Mouse (Mus musculus): Measurements from ENCODE around the gene Olfr193.
"Not testable (repeated sequence)": the region's sequence is repeated elsewhere in the genome, so short reads cannot be mapped to it uniquely, and the experiment has no call there.

The Olfr193 gene

DNA sequence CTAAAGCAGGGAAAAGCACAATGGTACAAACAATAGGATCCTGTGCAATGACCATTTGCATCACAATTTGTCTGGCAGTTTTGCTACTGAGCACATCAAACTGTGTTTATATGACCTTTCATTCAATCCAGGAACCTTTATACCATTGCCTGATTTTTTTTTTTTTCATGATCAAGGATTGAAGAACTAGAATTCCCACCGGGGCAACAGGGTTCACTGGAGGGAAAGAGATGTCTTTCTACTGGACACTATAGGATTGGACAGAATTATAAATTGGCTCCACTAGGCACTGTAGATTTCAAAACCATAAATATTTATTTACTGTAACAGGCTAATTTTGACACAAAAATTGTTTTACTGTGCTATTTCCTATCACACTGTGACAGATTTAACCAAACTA is at the start of gene Olfr193:
TSS of gene Olfr193 (minus strand) at position 101 of the 400 bp plus-strand sequence.
- no peak for DNase-seq (ENCODE audit: low read depth, low spot score)

DNA sequence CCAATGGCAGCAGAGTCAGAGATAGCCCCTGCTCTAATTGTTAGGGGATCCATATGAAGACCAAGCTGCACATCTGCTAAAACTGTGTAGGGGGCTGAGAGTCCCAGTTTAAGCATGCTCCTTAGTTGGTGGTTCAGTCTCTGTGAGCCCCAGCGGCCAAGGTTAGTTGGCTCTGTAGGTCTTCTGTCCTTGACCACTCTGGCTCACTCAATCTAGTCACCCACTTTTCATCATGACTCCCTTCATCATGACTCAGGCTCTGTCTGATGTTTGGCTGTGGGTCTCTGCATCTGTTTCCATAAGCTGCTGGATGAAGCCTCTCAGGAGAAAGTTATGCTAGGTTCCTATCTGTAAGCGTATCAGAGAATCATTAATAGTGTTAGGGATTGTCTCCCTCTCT is 40.3 kb upstream of the Olfr193 start:
- DNase-seq (ENCODE audit: low read depth, low spot score): no peak

GRCm38 (mm10) chr16:59146746-59147145 is 35.1 kb upstream of the Olfr193 start, which contains the start of gene Olfr195:
Olfr195 (plus strand) TSS chr16:59147046.
- no peak for DNase-seq (ENCODE audit: low read depth, low spot score)

- DNase-seq (ENCODE audit: low read depth, low spot score): no peak
These were observed 29.4 kb upstream of the Olfr193 start for GRCm38 (mm10) chr16:59141105-59141504.

- no peak for DNase-seq (ENCODE audit: low read depth, low spot score)
These were observed 19.1 kb upstream of the Olfr193 start for GRCm38 (mm10) chr16:59130740-59131139.

DNA sequence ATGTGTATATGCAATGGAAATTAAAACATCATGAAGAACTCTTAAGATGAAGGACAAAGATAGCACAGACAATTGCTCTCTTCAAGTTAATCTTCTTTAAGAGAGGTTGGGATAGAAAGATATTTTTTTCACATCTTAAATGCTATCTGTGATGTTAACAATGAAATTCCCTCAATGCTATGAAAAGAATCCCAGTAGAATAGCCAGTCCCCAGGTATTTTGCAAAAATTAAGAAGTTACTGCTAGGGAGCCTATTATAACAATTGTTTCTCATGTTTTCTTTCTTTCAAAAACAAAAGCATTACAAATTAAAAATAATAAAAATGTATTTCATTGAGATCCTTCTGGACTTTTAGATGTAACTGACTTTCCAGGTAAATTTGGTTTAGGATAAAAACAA is 9.3 kb upstream of the Olfr193 start, which contains the start of gene Olfr194:
TSS of gene Olfr194 (minus strand) at position 101 of the 400 bp plus-strand sequence.
- DNase-seq (ENCODE audit: low read depth, low spot score): no peak

DNA sequence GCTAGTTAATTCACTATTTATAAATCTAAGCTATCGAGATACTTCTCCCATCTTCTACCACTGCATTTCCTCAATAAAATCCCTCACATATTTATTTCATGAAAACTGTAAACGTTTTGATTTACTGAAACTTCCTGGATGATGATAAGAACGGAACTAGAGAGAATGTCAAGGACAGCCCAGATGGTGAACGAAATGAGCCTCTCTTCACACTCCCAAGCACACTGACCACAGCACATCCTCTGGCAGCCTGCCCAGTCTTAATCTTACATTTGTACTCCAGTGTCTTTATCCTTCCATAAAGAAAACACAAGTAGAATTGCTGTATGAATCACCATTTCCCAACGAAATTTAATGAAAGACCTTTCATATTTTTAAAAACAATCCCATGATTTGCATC is 3.2 kb downstream of the Olfr193 start:
- not testable (repeated sequence) for DNase-seq (ENCODE audit: low read depth, low spot score)

- DNase-seq (ENCODE audit: low read depth, low spot score): no peak
These were observed 6.4 kb downstream of the Olfr193 start for GRCm38 (mm10) chr16:59105312-59105711.

DNA sequence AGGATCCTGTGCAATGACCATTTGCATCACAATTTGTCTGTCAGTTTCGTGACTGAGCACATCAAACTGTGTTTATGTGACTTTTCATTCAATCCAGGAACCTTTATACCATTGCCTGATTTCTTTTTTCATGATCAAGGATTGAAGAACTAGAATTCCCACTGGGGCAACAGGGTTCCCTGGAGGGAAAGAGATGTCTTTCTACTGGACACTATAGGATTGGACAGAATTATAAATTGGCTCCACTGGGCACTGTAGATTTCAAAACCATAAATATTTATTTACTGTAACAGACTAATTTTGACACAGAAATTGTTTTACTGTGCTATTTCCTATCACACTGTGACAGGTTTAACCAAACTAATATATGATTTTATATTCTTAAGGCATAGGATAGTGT is 22.0 kb downstream of the Olfr193 start, which contains the start of gene Olfr191:
TSS of gene Olfr191 (minus strand) at position 101 of the 400 bp plus-strand sequence.
- DNase-seq (ENCODE audit: low read depth, low spot score): not testable (repeated sequence)

- DNase-seq (ENCODE audit: low read depth, low spot score): not testable (repeated sequence)
These were observed 30.6 kb downstream of the Olfr193 start for GRCm38 (mm10) chr16:59081113-59081512.

DNA sequence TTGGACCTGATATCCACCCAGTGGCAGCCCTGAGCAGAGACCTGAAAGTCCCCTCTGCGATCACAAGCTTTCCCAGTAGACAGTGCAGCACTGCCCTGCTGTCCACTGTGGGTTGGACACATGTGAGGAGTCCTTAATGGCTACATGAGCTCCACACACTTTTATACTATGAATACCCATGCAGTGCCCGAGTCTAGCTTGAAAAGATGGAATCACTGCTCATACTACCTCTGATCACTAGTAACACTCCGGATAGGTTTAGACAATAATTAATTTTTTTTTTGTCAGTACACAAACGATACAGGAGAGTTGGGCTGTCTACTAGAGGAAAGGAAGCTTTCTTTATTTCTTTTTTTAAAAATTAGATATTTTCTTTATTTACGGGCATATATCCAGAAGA is 33.8 kb downstream of the Olfr193 start, which contains the start of gene Olfr190:
TSS of gene Olfr190 (minus strand) at position 101 of the 400 bp plus-strand sequence.
- DNase-seq (ENCODE audit: low read depth, low spot score): no peak

DNA sequence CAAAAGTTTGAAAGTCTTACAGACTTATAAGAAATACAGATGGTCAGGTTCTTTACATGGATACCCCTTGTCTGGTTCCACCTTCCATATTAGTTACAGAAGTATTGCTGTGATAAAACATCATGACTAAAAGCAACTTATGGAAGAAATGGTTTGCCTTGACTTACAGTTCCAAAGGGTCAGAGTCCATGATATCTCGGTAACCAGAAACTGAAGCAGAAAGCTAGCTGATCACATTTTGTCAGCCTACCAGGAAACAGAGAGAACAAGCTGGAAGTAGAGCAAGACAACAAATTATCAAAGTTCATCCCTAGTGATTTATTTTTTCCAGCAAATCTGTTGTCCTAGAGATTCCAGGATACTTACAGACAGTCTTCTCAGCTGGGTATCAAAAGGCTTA is 38.2 kb downstream of the Olfr193 start:
- DNase-seq (ENCODE audit: low read depth, low spot score): no peak

- no peak for DNase-seq (ENCODE audit: low read depth, low spot score)
These were observed 39.9 kb downstream of the Olfr193 start for GRCm38 (mm10) chr16:59071755-59072154.

GRCm38 (mm10) chr16:59062411-59062810 is 49.3 kb downstream of the Olfr193 start:
- not testable (repeated sequence) for DNase-seq (ENCODE audit: low read depth, low spot score)
